Mouse (Mus musculus) midbrain, embryonic 13.5 days (tissue): ENCODE measurements around the gene Tspan15. TPM values are rescaled to one million over a fixed set of nuclear protein-coding genes. Genes with fewer than 3 reads are reported as not detected.

Source experiments
- ATAC-seq: fragments of 200-750 bp; cut with Nextera tagmentation; 2 replicates; pipeline ENCODE4 v1.8.0; 2017; ENCODE audit warnings: mild to moderate bottlenecking, moderate TSS enrichment, moderate library complexity
- H3K27ac ChIP-seq: fragments of 300-500 bp; sonication (generic); 2 replicates; pipeline ENCODE4 v1.5.1; 2015; ENCODE audit warnings: inconsistent platforms, mild to moderate bottlenecking, moderate library complexity
- H3K27me3 ChIP-seq: fragments of 300-500 bp; sonication (generic); 2 replicates; pipeline ENCODE4 v1.6.1; 2015; ENCODE audit warnings: mild to moderate bottlenecking, inconsistent platforms
- H3K36me3 ChIP-seq: fragments of 300-500 bp; sonication (generic); 2 replicates; pipeline ENCODE4 v1.6.1; 2015; ENCODE audit warnings: mild to moderate bottlenecking, inconsistent platforms
- H3K4me1 ChIP-seq: fragments of 300-500 bp; sonication (generic); replicated peaks from 2 replicates; pipeline ENCODE4 v1.6.1; 2015; ENCODE audit warnings: inconsistent platforms
- H3K4me2 ChIP-seq: fragments of 300-500 bp; sonication (generic); replicated peaks from 2 replicates; pipeline ENCODE4 v1.6.1; 2015; ENCODE audit warnings: moderate library complexity, mild to moderate bottlenecking, inconsistent platforms
- H3K4me3 ChIP-seq: fragments of 300-500 bp; sonication (generic); replicated peaks from 2 replicates; pipeline ENCODE4 v1.5.1; 2015; ENCODE audit warnings: mild to moderate bottlenecking, inconsistent platforms
- H3K9ac ChIP-seq: fragments of 300-500 bp; sonication (generic); replicated peaks from 2 replicates; pipeline ENCODE4 v1.6.1; 2015; ENCODE audit warnings: mild to moderate bottlenecking, inconsistent platforms
- H3K9me3 ChIP-seq: fragments of 300-500 bp; sonication (generic); 2 replicates; pipeline ENCODE4 v1.6.1; 2016; ENCODE audit warnings: mild to moderate bottlenecking, inconsistent platforms
- WGBS: fragments of 180-500 bp; shearing (Covaris S2); methylation state at CpG from one replicate; pipeline ENCODE4 v1.1.7; 2015; 5-methylcytosine and 5-hydroxymethylcytosine counted together
- polyA plus RNA-seq: library from polyadenylated mRNA; unstranded; fragments of >200 nt; fragmentation: Nextera tagmentation; extraction: Ambion mirVana; gene quantifications from 2 replicates; pipeline ENCODE4 v1.2.1, GENCODE M21; 2015

Tspan15 gene
- polyA plus RNA-seq, 1 experiment from 2014 or later: 15.0 TPM

DNA sequence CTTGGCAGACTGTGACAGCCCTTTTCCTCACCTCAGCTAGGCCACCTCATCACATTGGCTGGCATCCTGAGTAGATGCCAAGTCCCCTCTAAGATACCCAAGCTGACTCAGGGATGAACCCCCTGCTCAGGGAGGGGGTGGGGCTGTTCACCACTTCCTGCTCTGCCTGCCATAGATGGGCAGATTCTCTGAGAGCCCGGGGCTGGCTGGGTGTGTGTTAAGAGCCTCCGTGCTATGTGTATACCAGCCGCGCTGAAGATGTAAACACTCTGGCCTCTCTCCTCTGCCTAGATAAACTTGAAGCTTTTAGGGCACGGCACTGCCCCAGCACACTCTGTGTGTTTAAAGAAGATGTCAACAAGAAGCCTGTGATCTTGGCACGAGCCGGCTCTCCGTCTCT, 16.8 kb upstream of the Tspan15 start:
- Histone ChIP-seq H3K4me3 (no peak overlapping the region), H3K4me2 (no peak overlapping the region), H3K36me3 (no peaks in the 10 kb centered on the region), H3K27me3 (no peaks in the 10 kb centered on the region), H3K4me1 (no peaks in the 10 kb centered on the region; the same call in 1 of the 2 replicates), H3K27ac (no peak overlapping the region), H3K9me3 (no peaks in the 10 kb centered on the region), H3K9ac (no peak overlapping the region)
- ATAC-seq: no peak
- 62% methylated on average over 8 of the region's 8 CpGs for WGBS

DNA sequence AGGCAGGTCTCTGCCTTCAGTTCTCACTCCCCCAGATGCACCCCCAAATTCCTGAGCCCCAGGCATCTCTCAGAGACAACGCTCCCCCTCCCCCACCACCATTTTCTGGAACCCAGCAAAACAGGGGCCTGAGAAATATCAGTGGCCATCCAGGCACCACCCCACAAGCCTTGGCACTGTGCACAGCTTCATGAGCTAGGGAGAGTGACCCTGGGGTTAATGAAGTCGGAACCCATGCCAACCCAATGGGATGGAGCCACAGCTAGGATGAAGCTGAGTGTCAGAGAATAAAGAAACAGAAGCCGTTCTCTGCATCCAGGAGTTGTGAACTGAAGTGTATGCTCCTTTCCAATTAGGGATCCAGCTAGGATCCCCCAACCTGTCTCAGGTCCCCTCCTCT, 16.1 kb upstream of the Tspan15 start:
- Histone ChIP-seq H3K27me3 (no peaks in the 10 kb centered on the region), H3K9ac (no peak overlapping the region), H3K36me3 (no peaks in the 10 kb centered on the region), H3K9me3 (no peaks in the 10 kb centered on the region), H3K4me3 (no peak overlapping the region), H3K27ac (no peak overlapping the region), H3K4me1 (no peaks in the 10 kb centered on the region; the same call in 1 of the 2 replicates), H3K4me2 (no peak overlapping the region)
- ATAC-seq: no peak
- WGBS: 69% methylated on average over 3 of the region's 3 CpGs

DNA sequence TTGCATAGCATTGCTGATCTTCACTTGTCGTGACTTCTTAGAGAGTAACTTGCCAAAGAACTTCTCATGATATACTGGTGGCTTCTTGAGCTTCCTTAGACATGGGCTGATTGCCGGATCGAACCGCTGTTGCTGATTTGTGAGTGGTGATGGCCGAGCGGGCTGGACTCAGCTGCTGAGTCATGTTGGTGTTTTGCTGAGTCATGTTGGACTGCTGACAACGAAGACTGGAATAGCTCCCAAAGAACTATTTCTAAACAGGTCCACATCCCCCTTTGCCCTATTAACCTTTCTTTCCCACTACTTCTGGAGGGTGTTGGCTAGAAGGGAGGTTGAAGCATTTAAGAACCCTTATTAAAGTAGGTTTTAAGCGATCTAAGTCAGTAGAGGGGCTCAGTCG, 13.0 kb upstream of the Tspan15 start:
- 94% methylated on average over 9 of the region's 9 CpGs for WGBS
- no peaks in the 10 kb centered on the region; the same call in 1 of the 2 replicates for H3K4me1 ChIP-seq
- no peak overlapping the region for H3K4me3 ChIP-seq

DNA sequence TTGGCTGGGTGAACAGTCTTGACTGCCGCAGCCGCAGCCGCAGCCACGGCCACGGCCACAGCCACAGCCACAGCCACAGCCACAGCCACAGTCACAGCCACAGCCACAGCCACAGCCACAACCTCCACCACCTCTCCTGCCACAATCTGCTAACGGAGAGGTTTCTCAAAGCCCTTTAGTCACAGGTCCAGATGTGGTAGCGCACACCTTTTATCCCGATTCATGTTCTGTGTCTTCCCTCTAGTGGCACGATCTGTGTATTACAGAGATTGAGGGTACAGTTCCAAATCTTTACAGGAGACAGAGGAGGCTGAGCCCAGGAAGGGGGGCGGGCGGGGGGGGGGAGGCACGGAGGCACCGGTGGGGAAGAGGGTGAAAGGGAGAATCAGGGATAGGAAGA, 11.8 kb upstream of the Tspan15 start:
- Histone ChIP-seq H3K27me3 (no peaks in the 10 kb centered on the region), H3K4me3 (no peak overlapping the region), H3K27ac (no peak overlapping the region), H3K9ac (no peak overlapping the region), H3K4me1 (no peaks in the 10 kb centered on the region; the same call in 1 of the 2 replicates), H3K36me3 (no peaks in the 10 kb centered on the region), H3K4me2 (no peak overlapping the region), H3K9me3 (no peaks in the 10 kb centered on the region)
- no peak for ATAC-seq
- 59% methylated on average over 11 of the region's 13 CpGs for WGBS

More for the DNA sequence above, 13.0 kb upstream of the Tspan15 start:
- no peaks in the 10 kb centered on the region for H3K36me3 ChIP-seq
- no peak for ATAC-seq
- no peak overlapping the region for H3K9ac ChIP-seq
- H3K4me2 ChIP-seq: no peak overlapping the region
- no peak overlapping the region for H3K27ac ChIP-seq
- no peaks in the 10 kb centered on the region for H3K9me3 ChIP-seq
- H3K27me3 ChIP-seq: no peaks in the 10 kb centered on the region

DNA sequence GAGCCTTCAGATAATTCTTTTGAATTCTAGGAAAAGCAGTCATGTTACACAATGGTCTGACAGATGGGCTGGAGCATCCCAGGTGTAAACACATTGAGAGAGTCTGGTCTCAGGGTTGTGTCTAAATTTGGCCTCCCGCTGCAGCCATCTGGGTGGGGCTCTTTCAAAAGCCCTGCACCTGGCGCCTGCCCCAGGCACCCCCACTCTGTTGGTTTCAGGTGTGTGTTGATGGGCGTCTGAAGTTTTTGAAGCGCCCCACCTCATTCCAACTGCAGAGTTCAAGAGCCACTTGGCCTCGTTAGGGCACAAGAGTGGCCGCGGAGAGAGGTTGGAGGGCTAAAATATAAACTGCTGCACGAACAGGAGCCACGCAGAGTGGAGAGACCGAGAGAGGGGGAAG, 11.3 kb upstream of the Tspan15 start:
- no peaks in the 10 kb centered on the region for H3K27me3 ChIP-seq
- 84% methylated on average over 10 of the region's 10 CpGs for WGBS
- ATAC-seq: no peak

DNA sequence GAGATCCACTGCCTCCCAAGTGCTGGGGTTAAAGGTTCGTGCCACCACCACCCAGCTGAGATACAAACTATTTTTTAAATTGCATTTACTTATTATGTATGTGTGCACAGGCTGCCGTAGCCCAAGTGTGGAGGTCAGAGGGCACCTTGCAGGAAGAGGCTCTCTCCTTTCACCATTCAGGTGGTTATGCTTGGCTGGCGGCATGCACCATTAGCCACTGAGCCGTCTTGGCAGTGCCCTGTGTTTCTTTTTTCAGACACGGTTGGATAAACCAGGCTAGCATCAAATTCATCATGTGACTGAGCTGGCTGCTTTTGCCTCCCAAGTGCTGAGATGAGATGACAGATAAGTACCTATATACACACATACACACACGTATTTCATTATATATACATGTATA, 8.2 kb upstream of the Tspan15 start:
- H3K4me3 ChIP-seq: no peak overlapping the region
- H3K9me3 ChIP-seq: no peaks in the 10 kb centered on the region
- ATAC-seq: no peak
- H3K27me3 ChIP-seq: no peaks in the 10 kb centered on the region
- no peak overlapping the region for H3K9ac ChIP-seq
- H3K4me1 ChIP-seq: no peaks in the 10 kb centered on the region
- no peak overlapping the region for H3K27ac ChIP-seq
- H3K36me3 ChIP-seq: no peaks in the 10 kb centered on the region
- 54% methylated on average over 6 of the region's 6 CpGs for WGBS
- H3K4me2 ChIP-seq: no peak overlapping the region

More for the DNA sequence above, 11.3 kb upstream of the Tspan15 start:
- Histone ChIP-seq H3K4me1 (no peaks in the 10 kb centered on the region; the same call in 1 of the 2 replicates), H3K9ac (no peak overlapping the region), H3K4me3 (no peak overlapping the region), H3K4me2 (no peak overlapping the region), H3K9me3 (no peaks in the 10 kb centered on the region), H3K36me3 (no peaks in the 10 kb centered on the region), H3K27ac (no peak overlapping the region)

DNA sequence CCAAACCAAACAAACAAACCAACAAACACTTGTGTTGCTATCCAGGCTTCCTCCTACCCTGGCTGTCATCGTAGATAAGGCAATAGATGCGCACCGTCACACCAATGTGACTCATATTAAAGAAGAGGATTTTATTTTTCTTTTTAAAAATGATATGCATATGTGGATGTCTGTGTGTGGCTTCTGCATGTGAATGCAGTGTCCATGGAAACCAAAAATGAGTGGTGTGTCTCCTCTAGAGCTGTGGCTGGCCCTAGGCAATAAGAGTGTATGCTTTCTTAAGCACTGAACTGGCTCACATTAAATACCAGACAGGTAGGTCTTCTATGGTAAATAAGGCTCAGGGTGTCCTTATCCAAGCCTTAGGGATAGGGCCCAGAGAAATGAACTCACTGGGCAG, 7.6 kb upstream of the Tspan15 start:
- Histone ChIP-seq H3K4me2 (no peak overlapping the region), H3K9me3 (no peaks in the 10 kb centered on the region), H3K27me3 (no peaks in the 10 kb centered on the region), H3K9ac (no peak overlapping the region), H3K4me3 (no peak overlapping the region), H3K36me3 (no peaks in the 10 kb centered on the region), H3K27ac (no peak overlapping the region), H3K4me1 (no peaks in the 10 kb centered on the region)
- ATAC-seq: no peak
- 97% methylated on average over 3 of the region's 3 CpGs for WGBS

DNA sequence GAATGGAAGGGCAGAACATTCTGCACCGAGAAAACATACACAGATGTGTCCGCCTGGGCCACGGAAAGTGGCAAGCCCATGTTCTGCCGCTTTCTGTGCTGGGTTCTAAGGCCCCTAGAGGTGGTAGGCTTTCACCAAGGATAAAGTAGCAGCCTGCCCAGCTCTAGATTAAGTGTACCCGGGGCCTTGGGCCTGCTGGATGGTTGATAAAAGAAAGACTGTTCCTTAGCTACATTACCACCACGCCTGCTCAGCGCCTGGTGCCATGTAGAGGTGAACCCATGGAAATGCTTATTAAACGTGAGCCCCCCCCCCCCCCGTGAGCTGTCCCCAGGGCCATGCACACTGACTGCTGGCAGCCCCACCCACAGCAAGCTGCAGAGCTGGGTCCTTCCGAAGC, 6.2 kb upstream of the Tspan15 start:
- Histone ChIP-seq H3K4me3 (no peak overlapping the region), H3K27ac (no peak overlapping the region), H3K9ac (no peak overlapping the region), H3K27me3 (peaks cover 7% of the 10 kb centered on the region), H3K9me3 (no peaks in the 10 kb centered on the region), H3K4me1 (no peaks in the 10 kb centered on the region), H3K36me3 (no peaks in the 10 kb centered on the region), H3K4me2 (no peak overlapping the region)
- 89% methylated on average over 10 of the region's 10 CpGs for WGBS
- no peak for ATAC-seq

DNA sequence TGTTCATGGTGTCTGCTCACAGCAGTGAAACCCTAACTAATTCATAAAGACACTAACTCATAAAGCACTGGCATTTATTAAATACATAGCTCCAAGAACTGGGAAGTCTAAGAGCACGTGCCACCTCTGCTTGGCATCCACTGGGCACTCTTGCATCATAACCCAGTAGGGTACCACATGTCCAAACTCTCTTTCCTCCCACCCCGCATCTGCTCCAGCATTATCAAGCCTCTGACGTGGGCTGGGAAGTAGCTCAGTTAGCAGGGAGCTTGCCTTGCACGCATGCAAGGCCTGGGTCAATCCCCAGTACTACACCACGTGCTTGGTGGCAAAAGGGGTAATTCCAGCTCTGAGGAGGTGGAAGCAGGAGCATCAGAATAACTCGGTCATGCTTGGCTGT, 5.1 kb upstream of the Tspan15 start:
- no peaks in the 10 kb centered on the region for H3K9me3 ChIP-seq
- no peaks in the 10 kb centered on the region for H3K4me1 ChIP-seq
- no peak overlapping the region for H3K9ac ChIP-seq
- H3K4me2 ChIP-seq: no peak overlapping the region
- H3K27me3 ChIP-seq: peaks cover 11% of the 10 kb centered on the region
- 87% methylated on average over 6 of the region's 6 CpGs for WGBS
- H3K27ac ChIP-seq: no peak overlapping the region
- no peak for ATAC-seq
- H3K36me3 ChIP-seq: no peaks in the 10 kb centered on the region
- no peak overlapping the region for H3K4me3 ChIP-seq

DNA sequence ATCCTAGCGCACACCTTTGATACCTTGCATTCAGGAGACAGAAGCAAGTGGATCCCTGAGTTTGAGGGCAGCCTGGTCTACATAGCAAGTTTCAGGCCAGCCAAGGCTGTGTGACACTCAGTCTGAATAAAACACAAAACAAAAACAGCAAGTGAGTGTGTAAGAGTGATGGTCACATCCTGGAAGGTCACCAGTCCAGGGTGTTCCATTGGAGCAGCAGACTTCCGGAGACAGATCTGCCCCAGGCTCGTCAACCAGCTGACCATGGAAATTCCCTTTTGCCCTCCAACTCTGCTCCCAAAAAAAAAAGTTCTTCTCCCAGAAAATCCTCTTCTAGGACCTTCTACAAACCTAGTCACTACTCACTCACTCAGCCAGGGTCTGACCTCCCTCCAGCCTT, 760 bp upstream of the Tspan15 start:
- no peaks in the 10 kb centered on the region for H3K9me3 ChIP-seq
- peaks cover 13% of the 10 kb centered on the region for H3K27me3 ChIP-seq
- H3K4me3 ChIP-seq: no peak overlapping the region
- WGBS: 91% methylated on average over 3 of the region's 3 CpGs
- no peaks in the 10 kb centered on the region for H3K36me3 ChIP-seq
- H3K4me1 ChIP-seq: peaks cover 7% of the 10 kb centered on the region
- peak overlapping the region; percentile 92; the same call in 1 of the 2 replicates for H3K4me2 ChIP-seq
- H3K9ac ChIP-seq: no peak overlapping the region
- H3K27ac ChIP-seq: no peak overlapping the region
- ATAC-seq: no peak

DNA sequence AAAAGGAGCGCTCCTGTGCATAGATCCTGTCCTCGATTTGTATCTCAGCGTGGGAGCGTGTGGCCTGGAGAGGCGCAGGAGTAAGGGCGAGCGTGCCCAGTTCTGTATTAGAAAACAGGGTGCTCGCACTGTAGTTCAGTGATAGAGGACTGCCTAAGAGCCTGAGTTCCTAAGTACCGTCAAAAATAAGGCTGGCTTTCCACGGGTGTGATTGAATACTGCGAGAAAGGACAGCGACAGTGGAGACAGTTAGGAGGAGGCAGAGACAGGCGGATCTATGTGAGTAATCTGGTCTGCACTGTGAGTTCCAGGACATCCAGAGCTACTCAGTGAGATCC, 313 bp upstream of the Tspan15 start:
- H3K27me3 ChIP-seq: peaks cover 13% of the 10 kb centered on the region
- no peaks in the 10 kb centered on the region for H3K9me3 ChIP-seq
- peak overlapping the region; percentile 92 for H3K4me2 ChIP-seq
- peak overlapping the region; percentile 53 for H3K4me3 ChIP-seq
- peaks cover 7% of the 10 kb centered on the region for H3K4me1 ChIP-seq
- WGBS: 3% methylated on average over 13 of the region's 13 CpGs
- no peak for ATAC-seq
- H3K27ac ChIP-seq: no peak overlapping the region
- no peaks in the 10 kb centered on the region for H3K36me3 ChIP-seq
- peak overlapping the region; percentile 71; the same call in 1 of the 2 replicates for H3K9ac ChIP-seq

DNA sequence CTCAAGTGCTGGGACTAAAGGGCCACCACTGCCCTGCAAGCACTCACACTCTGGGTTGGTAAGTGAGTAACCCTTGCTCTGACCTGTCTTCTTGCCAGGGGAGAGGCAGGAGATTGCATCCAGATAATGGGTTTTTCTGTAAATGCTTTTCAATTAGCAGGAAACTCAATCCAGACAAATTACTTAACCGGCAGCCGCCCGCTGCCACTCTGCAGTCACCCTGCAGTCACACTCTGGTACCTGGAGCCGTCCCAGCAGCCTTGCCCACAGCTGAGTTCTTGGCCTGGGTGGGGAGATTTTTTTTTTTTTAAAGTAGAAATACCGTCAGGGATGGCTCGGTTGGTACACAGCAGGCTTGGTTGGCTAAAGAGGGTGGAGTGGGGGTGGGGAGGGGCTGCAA, 2.9 kb downstream of the Tspan15 start:
- WGBS: 75% methylated on average over 6 of the region's 6 CpGs
- no peak overlapping the region for H3K4me3 ChIP-seq
- no peak overlapping the region for H3K9ac ChIP-seq
- peaks cover 9% of the 10 kb centered on the region for H3K27me3 ChIP-seq
- H3K4me2 ChIP-seq: no peak overlapping the region
- H3K36me3 ChIP-seq: no peaks in the 10 kb centered on the region
- H3K9me3 ChIP-seq: no peaks in the 10 kb centered on the region
- no peak overlapping the region for H3K27ac ChIP-seq
- no peak for ATAC-seq
- peaks cover 7% of the 10 kb centered on the region for H3K4me1 ChIP-seq

DNA sequence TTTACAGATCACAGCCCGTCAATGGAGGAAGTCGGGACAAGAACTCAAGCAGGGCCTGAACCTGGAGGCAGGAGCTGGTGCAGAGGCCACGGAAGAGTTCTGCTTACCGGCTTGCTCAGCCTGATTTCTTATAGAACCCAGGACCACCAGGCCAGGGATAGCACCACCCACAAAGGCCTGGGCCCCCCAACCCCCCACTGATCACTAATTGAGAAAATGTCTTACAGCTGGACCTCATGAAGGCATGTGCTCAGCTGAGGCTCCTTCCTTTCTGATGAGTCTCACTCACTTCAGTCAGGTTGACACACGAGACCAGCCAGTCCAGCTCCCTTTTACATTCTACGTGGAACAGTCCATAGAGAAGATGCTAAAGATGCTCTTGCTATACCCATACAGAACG, 5.2 kb downstream of the Tspan15 start:
- no peaks in the 10 kb centered on the region for H3K36me3 ChIP-seq
- no peak overlapping the region for H3K27ac ChIP-seq
- H3K4me3 ChIP-seq: no peak overlapping the region
- H3K9ac ChIP-seq: no peak overlapping the region
- 81% methylated on average over 7 of the region's 7 CpGs for WGBS
- H3K9me3 ChIP-seq: no peaks in the 10 kb centered on the region
- H3K4me1 ChIP-seq: peaks cover 7% of the 10 kb centered on the region
- H3K4me2 ChIP-seq: no peak overlapping the region
- peaks cover 3% of the 10 kb centered on the region; the same call in 1 of the 2 replicates for H3K27me3 ChIP-seq
- no peak for ATAC-seq
